Mouse (Mus musculus) bone marrow, adult 2 months (tissue): Measurements from ENCODE around the gene Olfr1370. TPM values are rescaled to one million over a fixed set of nuclear protein-coding genes. Genes with fewer than 3 reads are reported as not detected.

ENCODE experiments used
- H3K27ac ChIP-seq: fragments of 200-500 bp; 2 replicates; pipeline ENCODE4 v1.5.1; 2012; ENCODE audit warnings: low read depth, mild to moderate bottlenecking, control low read depth, inconsistent platforms, low read length; ENCODE audit not compliant: control insufficient read depth, poor library complexity, insufficient read depth
- H3K4me1 ChIP-seq: fragments of 200-500 bp; 2 replicates; pipeline ENCODE4 v1.6.1; 2011; ENCODE audit warnings: low read length; ENCODE audit not compliant: control insufficient read depth, insufficient read depth
- H3K4me3 ChIP-seq: fragments of 200-500 bp; replicated peaks from 2 replicates; pipeline ENCODE3; 2011; ENCODE audit warnings: mild to moderate bottlenecking, low read depth, low read length, control low read depth; ENCODE audit not compliant: control insufficient read depth
- CTCF ChIP-seq: fragments of 200-500 bp; IDR thresholded peaks from 2 replicates; pipeline ENCODE4 v1.5.1; 2011; ENCODE audit warnings: low read length, control low read depth; ENCODE audit not compliant: control insufficient read depth, insufficient read depth
- POLR2A ChIP-seq: fragments of 200-500 bp; IDR thresholded peaks from 2 replicates; pipeline ENCODE4 v1.6.1; 2011; ENCODE audit warnings: low read depth, mild to moderate bottlenecking, control low read depth, low read length, borderline replicate concordance; ENCODE audit not compliant: control insufficient read depth
- WGBS: fragments of 180-500 bp; shearing (Covaris S2); methylation state at CpG from one replicate; pipeline ENCODE4 v1.1.7; 2018; 5-methylcytosine and 5-hydroxymethylcytosine counted together
- polyA plus RNA-seq: library from polyadenylated mRNA; stranded (reverse); fragments of >200 nt; gene quantifications from 2 replicates; pipeline ENCODE4 v1.2.4, GENCODE M21; 2011; ENCODE audit warnings: low replicate concordance; ENCODE audit not compliant: missing spikeins, insufficient read depth, insufficient read length

Gene Olfr1370
- polyA plus RNA-seq, 1 experiment, result not detected

DNA sequence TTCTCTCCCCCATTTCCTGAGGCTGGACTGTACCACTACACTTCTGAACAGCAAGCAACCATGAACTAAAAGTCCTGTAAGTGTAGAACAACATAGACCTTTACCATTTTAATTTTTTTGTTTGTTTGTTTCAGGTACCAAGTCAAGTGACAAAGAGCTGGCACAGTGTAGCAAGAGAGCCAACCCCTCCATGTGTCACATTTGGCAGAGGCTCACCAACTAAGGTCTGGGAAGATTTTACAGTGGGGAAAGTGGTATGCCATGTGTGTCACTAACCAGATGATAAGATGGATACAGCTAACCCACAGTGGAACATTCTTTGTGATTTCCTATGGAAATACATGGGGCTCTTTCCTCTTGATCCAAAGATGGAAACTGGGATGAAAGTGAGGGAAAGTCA, 38.8 kb downstream of the Olfr1370 start:
- no peaks in the 10 kb centered on the region for H3K4me1 ChIP-seq
- no peak for TF ChIP-seq POLR2A
- TF ChIP-seq CTCF, result no peak
- H3K4me3 ChIP-seq, result no peak overlapping the region
- no peak overlapping the region for H3K27ac ChIP-seq

DNA sequence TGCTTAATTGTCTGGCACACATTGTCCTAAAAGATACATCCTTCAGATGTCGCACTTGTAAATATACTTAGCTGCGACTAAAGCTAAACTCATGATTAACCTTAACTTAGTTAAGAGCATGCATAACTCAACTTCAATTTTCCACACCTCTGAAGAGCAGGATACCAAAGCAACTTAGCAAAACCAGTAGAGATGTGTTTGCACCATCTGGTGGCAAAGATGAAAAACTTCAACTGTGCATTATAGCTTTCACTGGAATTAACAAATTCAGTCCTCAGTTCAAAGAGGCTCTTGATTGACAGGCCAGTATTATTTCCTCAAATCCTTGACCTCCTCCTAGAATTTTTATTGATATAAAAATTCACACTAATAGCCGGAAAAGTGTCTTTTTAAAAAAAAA, 39.7 kb downstream of the Olfr1370 start:
- Histone ChIP-seq H3K4me3 (no peak overlapping the region), H3K4me1 (no peaks in the 10 kb centered on the region), H3K27ac (no peak overlapping the region)
- TF ChIP-seq CTCF (no peak), POLR2A (no peak)
- 70% methylated on average over 3 of the region's 3 CpGs for WGBS

DNA sequence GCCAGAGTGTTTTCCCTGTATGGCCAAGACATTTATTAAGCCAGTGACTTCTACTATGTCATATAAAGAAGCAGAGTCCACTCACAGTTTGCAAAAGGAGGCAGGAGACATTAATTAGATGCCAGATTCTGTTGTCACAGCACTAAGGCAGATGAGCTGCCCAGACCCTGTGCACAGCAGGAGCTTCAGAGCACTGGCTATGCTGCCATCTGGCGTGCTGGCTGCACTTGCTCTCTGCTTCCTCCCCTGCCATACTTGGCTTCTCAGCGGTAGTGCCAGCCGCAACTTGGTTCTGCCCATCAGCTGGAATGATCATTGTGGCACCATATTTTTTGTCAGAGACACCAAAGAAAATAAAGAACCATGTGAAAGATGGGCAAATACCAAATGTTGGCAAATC, 41.6 kb downstream of the Olfr1370 start:
- 80% methylated on average over 3 of the region's 3 CpGs for WGBS
- H3K4me1 ChIP-seq, result no peaks in the 10 kb centered on the region
- H3K27ac ChIP-seq, result no peak overlapping the region
- H3K4me3 ChIP-seq, result no peak overlapping the region
- TF ChIP-seq POLR2A (no peak), CTCF (no peak)

DNA sequence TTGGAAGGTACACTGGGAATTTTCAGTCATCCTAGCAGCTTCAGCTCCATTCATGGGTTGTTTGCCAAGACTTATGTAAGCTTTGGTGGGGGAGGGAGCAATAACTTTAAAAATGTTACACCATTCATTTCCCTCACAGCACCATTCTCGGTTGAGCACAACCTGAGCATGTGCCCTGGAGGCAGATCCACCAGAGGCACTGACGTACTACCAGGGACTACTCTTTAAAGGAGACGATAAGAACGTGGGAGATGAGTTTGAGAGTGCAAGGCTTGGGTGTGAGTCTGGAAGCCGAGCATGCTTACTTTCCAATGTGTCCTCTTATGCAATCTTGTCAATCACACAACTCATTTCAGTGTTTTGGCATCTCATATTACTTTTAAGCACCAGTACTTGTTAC, 49.9 kb downstream of the Olfr1370 start:
- TF ChIP-seq CTCF, result no peak
- no peak for TF ChIP-seq POLR2A
- no peaks in the 10 kb centered on the region for H3K4me1 ChIP-seq
- no peak overlapping the region for H3K27ac ChIP-seq
- WGBS, result 71% methylated on average over 5 of the region's 5 CpGs
- H3K4me3 ChIP-seq, result no peak overlapping the region

Other genes starting within 250 kb of the Olfr1370 start
- gene Olfr1369-ps1, start 36.5 kb upstream of the Olfr1370 start, polyA plus RNA-seq, result not detected in 2 replicates
- not detected in 2 replicates for gene Olfr263, start 54.7 kb upstream of the Olfr1370 start, polyA plus RNA-seq
- not detected in 2 replicates for gene Olfr1368, start 70.9 kb upstream of the Olfr1370 start, polyA plus RNA-seq
- gene Trim27, start 104.5 kb upstream of the Olfr1370 start, polyA plus RNA-seq, result 41.4 and 45.6 TPM in 2 replicates
- not detected in 2 replicates for gene Gpx5, start 217.8 kb upstream of the Olfr1370 start, polyA plus RNA-seq
- gene Gpx6, start 237.2 kb upstream of the Olfr1370 start, polyA plus RNA-seq, result not detected in 2 replicates